In genomic region chr5:139061680-139062079, GRCm38 (mm10) we compare ENCODE assay signal across 14 mouse cellular contexts.
"Had no signal": no experiment of that assay in that cellular context is flagged by ENCODE, and none has a peak within 500 bp of the region (broad histone marks: within the 10 kb centered on the region; RNA-seq: fewer than 3 reads in every experiment).

No protein-coding gene starts in this region.

- DNase-seq: kidney, postnatal 25 days; liver; lung, adult 18-20 months; lung, postnatal 36 days; retina, postnatal 1 day; thymus, adult 2 months; thymus, postnatal 25 days had no signal

- H3K27me3 ChIP-seq: limb, embryonic 12.5 days; midbrain, embryonic 15.5 days; stomach, embryonic 15.5 days had no signal

- H3K4me3 ChIP-seq: limb, embryonic 12.5 days; midbrain, embryonic 10.5 days; midbrain, embryonic 15.5 days; neural tube, embryonic 13.5 days; stomach, embryonic 15.5 days had no signal

- ATAC-seq: lung, postnatal 0 days; midbrain, embryonic 15.5 days had no signal

- H3K4me1 ChIP-seq: midbrain, embryonic 15.5 days; neural tube, embryonic 13.5 days; stomach, embryonic 15.5 days had no signal

- H3K27ac ChIP-seq: limb, embryonic 12.5 days; liver, embryonic 14.5 days; midbrain, embryonic 10.5 days; midbrain, embryonic 15.5 days; neural tube, embryonic 13.5 days; stomach, embryonic 15.5 days had no signal
